ENCODE assay signal across 20 mouse cellular contexts in genomic region chr5:101120509-101121201, GRCm38 (mm10).
DNase-seq lines count a peak whose midpoint lies in the region; ATAC-seq and TF ChIP-seq lines count a peak whose summit lies in the region.
"Had no signal": no experiment of that assay in that cellular context is flagged by ENCODE, and none has a peak within 500 bp of the region (broad histone marks: within the 10 kb centered on the region; RNA-seq: fewer than 3 reads in every experiment).

No protein-coding gene starts in this region.

- H3K27me3 ChIP-seq in cerebellum, adult 2 months (ENCODE audit: control insufficient read depth, insufficient read depth, low read length) = no peaks in the 10 kb centered on the region
- H3K27me3 ChIP-seq in Patski = no peaks in the 10 kb centered on the region
- H3K27me3 ChIP-seq: embryonic facial prominence, embryonic 15.5 days; forebrain, embryonic 13.5 days had no signal

- CTCF ChIA-PET in Patski (lab: Charles Lee) = interaction anchor here (0.8 to 1.7 kb wide), 3 partner anchors 9 to 88 kb away, joined by 3 read pairs; no protein-coding TSS in a partner anchor

- no peak for TF ChIP-seq CTCF in cerebellum, adult 2 months (IDR thresholded peaks at IDR 0.05; ENCODE audit: borderline replicate concordance, insufficient read depth, low read depth, low read length)
- no peak for TF ChIP-seq CTCF in Patski (IDR thresholded peaks at IDR 0.05)

- peak; percentile 9 to 15 for DNase-seq in cerebellum, postnatal 10 days
- DNase-seq in cerebellum, adult 2 months = no peak
- peak; percentile 52 for DNase-seq in heart, postnatal 4 days
- DNase-seq in heart, adult 9 months (ENCODE audit: low spot score in 2 of 2) = no peak
- peak; percentile 83 for DNase-seq in Patski (ENCODE audit: low read depth, low spot score)
- peak; percentile 32 for DNase-seq in kidney, postnatal 10 days
- DNase-seq in layer of hippocampus, postnatal 36 days = no peak
- DNase-seq in lung, postnatal 10 days = no peak
- DNase-seq: adrenal gland, postnatal 25 days; cerebellum, postnatal 36 days; liver; lung, adult 2 months; spleen, adult 18-20 months; thymus, postnatal 4 days had no signal

- TF ChIP-seq POLR2A in cerebellum, adult 2 months (IDR thresholded peaks at IDR 0.05; ENCODE audit: borderline replicate concordance, insufficient read depth, low read length) = no peak

- H3K4me1 ChIP-seq in cerebellum, adult 2 months (ENCODE audit: control insufficient read depth, insufficient read depth, low read length) = no peaks in the 10 kb centered on the region
- H3K4me1 ChIP-seq: hindbrain, embryonic 13.5 days had no signal

- ATAC-seq in Patski = no peak
- ATAC-seq: forebrain, embryonic 13.5 days; intestine, postnatal 0 days had no signal

- no peak overlapping the region for H3K4me3 ChIP-seq in cerebellum, adult 2 months (replicated peaks; ENCODE audit: insufficient read depth, low read depth, low read length)
- H3K4me3 ChIP-seq: embryonic facial prominence, embryonic 15.5 days; forebrain, embryonic 13.5 days; hindbrain, embryonic 13.5 days; midbrain, embryonic 12.5 days had no signal

- 52% methylated on average over 5 of the region's 5 CpGs for WGBS in cerebellum, adult 2 months

- in situ Hi-C loops in Patski (cut with MboI; ENCODE audit: low pct_unique_long_range_greater_than_20kb) = loop anchor here (5.0 kb wide), 1 partner anchor 92 kb away; no protein-coding TSS in a partner anchor

- POLR2A ChIA-PET in Patski (lab: Charles Lee) = interaction anchor here (0.7 to 1.5 kb wide), 4 partner anchors 9 to 542 kb away, joined by 3 to 4 read pairs (median 4); no protein-coding TSS in a partner anchor

- no peak overlapping the region for H3K27ac ChIP-seq in cerebellum, adult 2 months (ENCODE audit: insufficient read depth, low read length)
- H3K27ac ChIP-seq: embryonic facial prominence, embryonic 15.5 days; forebrain, embryonic 13.5 days; hindbrain, embryonic 13.5 days; macrophage; midbrain, embryonic 12.5 days had no signal

Comparison
In these comparisons a context has a peak if more than half of its experiments do, and no peak if none do; other contexts are left out.
1. DNase-seq: peak in cerebellum, postnatal 10 days (2 of 2), heart, postnatal 4 days (single experiment), Patski (single experiment) and kidney, postnatal 10 days (single experiment); none in cerebellum, adult 2 months (0 of 2), heart, adult 9 months (0 of 2), layer of hippocampus, postnatal 36 days (0 of 2) and lung, postnatal 10 days (single experiment).